Mouse (Mus musculus) stomach, postnatal 0 days (tissue): ENCODE data around the gene Elmo1. TPM values are rescaled to one million over a fixed set of nuclear protein-coding genes. Genes with fewer than 3 reads are reported as not detected.

ENCODE experiments used
- ATAC-seq: fragments of 200-750 bp; cut with Nextera tagmentation; 2 replicates; pipeline ENCODE4 v1.8.0; 2017; ENCODE audit not compliant: low FRiP score, low TSS enrichment
- DNase-seq: peaks from one replicate; pipeline ENCODE4 v3.0.0-alpha.2; 2016; ENCODE audit warnings: low spot score
- H3K27ac ChIP-seq: fragments of 300-500 bp; sonication (generic); replicated peaks from 2 replicates; pipeline ENCODE4 v1.5.1; 2014; ENCODE audit warnings: mild to moderate bottlenecking, control low read depth
- H3K27me3 ChIP-seq: fragments of 300-500 bp; sonication (generic); 2 replicates; pipeline ENCODE4 v1.6.1; 2014; ENCODE audit warnings: low read length; ENCODE audit not compliant: control insufficient read depth, insufficient read depth
- H3K36me3 ChIP-seq: fragments of 300-500 bp; sonication (generic); 2 replicates; pipeline ENCODE4 v1.6.1; 2014; ENCODE audit warnings: low read length, mixed read lengths; ENCODE audit not compliant: control insufficient read depth, insufficient read depth
- H3K4me1 ChIP-seq: fragments of 300-500 bp; sonication (generic); replicated peaks from 2 replicates; pipeline ENCODE4 v1.6.1; 2014; ENCODE audit warnings: antibody characterized with exemption; ENCODE audit not compliant: control insufficient read depth, insufficient read depth
- H3K4me2 ChIP-seq: fragments of 300-500 bp; sonication (generic); replicated peaks from 2 replicates; pipeline ENCODE4 v1.6.1; 2014; ENCODE audit warnings: low read depth, mild to moderate bottlenecking, control low read depth, moderate library complexity
- H3K4me3 ChIP-seq: fragments of 300-500 bp; sonication (generic); 2 replicates; pipeline ENCODE4 v1.5.1; 2014; ENCODE audit warnings: low read depth, low read length, control low read depth
- H3K9ac ChIP-seq: fragments of 300-500 bp; sonication (generic); 2 replicates; pipeline ENCODE4 v1.6.1; 2014; ENCODE audit warnings: mild to moderate bottlenecking, low read length, control low read depth, mixed read lengths
- H3K9me3 ChIP-seq: fragments of 300-500 bp; sonication (generic); 2 replicates; pipeline ENCODE4 v1.6.1; 2016; ENCODE audit warnings: low read length; ENCODE audit not compliant: control insufficient read depth
- CTCF ChIP-seq: IDR thresholded peaks from 2 replicates; pipeline ENCODE4 v1.5.1; 2016; ENCODE audit warnings: antibody characterized with exemption, low read depth, mild to moderate bottlenecking, moderate library complexity
- EP300 ChIP-seq: optimal IDR thresholded peaks from 2 replicates; pipeline ENCODE3; 2016; ENCODE audit warnings: antibody characterized with exemption
- WGBS: fragments of 180-500 bp; shearing (Covaris S2); extraction: QIAGEN DNeasy Blood & Tissue Kit; methylation state at CpG from one replicate; pipeline ENCODE4 v1.1.7; 2014; 5-methylcytosine and 5-hydroxymethylcytosine counted together
- polyA plus RNA-seq: library from polyadenylated mRNA; unstranded; fragments of >200 nt; fragmentation: Nextera tagmentation; extraction: Ambion mirVana; gene quantifications from 2 replicates; pipeline ENCODE4 v1.2.1, GENCODE M21; 2015

Gene Elmo1
- polyA plus RNA-seq, 1 experiment from 2014 or later: 5.0 TPM

GRCm38 (mm10) chr13:20217453-20218090 lies 127.2 kb downstream of the Elmo1 start:
- H3K4me2 ChIP-seq: no peak overlapping the region
- no peaks in the 10 kb centered on the region for H3K27me3 ChIP-seq
- peak overlapping the region; percentile 45; the same call in 1 of the 2 replicates for H3K27ac ChIP-seq
- H3K36me3 ChIP-seq: no peaks in the 10 kb centered on the region
- no peaks in the 10 kb centered on the region for H3K4me1 ChIP-seq
- no peaks in the 10 kb centered on the region for H3K9me3 ChIP-seq
- no peak for TF ChIP-seq CTCF
- no peak for TF ChIP-seq EP300
- ATAC-seq: peak; percentile 38; the same call in 1 of the 2 replicates
- 29% methylated on average over 4 of the region's 4 CpGs for WGBS
- no peak overlapping the region for H3K9ac ChIP-seq
- DNase-seq: no peak
- H3K4me3 ChIP-seq: no peak overlapping the region

GRCm38 (mm10) chr13:20218126-20218525 lies 127.7 kb downstream of the Elmo1 start:
- no peak overlapping the region for H3K4me2 ChIP-seq
- H3K27me3 ChIP-seq: no peaks in the 10 kb centered on the region
- no peak overlapping the region for H3K4me3 ChIP-seq
- ATAC-seq (no peak), DNase-seq (no peak)
- H3K9ac ChIP-seq: no peak overlapping the region
- 41% methylated on average over 4 of the region's 4 CpGs for WGBS
- H3K4me1 ChIP-seq: no peaks in the 10 kb centered on the region
- peak overlapping the region; percentile 45; the same call in 1 of the 2 replicates for H3K27ac ChIP-seq
- no peaks in the 10 kb centered on the region for H3K36me3 ChIP-seq
- no peak for TF ChIP-seq CTCF
- TF ChIP-seq EP300: no peak
- no peaks in the 10 kb centered on the region for H3K9me3 ChIP-seq

- Histone ChIP-seq H3K9ac (no peak overlapping the region), H3K36me3 (no peaks in the 10 kb centered on the region), H3K4me2 (no peak overlapping the region), H3K4me3 (no peak overlapping the region), H3K27me3 (no peaks in the 10 kb centered on the region), H3K9me3 (no peaks in the 10 kb centered on the region), H3K27ac (no peak overlapping the region), H3K4me1 (no peaks in the 10 kb centered on the region)
- ATAC-seq (no peak), DNase-seq (no peak)
- TF ChIP-seq CTCF (no peak), EP300 (no peak)
Observed at GRCm38 (mm10) chr13:20220414-20220813, 130.0 kb downstream of the Elmo1 start.

- Histone ChIP-seq H3K4me1 (no peaks in the 10 kb centered on the region), H3K4me2 (no peak overlapping the region), H3K27me3 (no peaks in the 10 kb centered on the region), H3K9ac (no peak overlapping the region), H3K36me3 (no peaks in the 10 kb centered on the region), H3K4me3 (no peak overlapping the region), H3K27ac (no peak overlapping the region), H3K9me3 (no peaks in the 10 kb centered on the region)
- ATAC-seq (no peak), DNase-seq (no peak)
- no peak for TF ChIP-seq CTCF
- TF ChIP-seq EP300: no peak
- 62% methylated on average over 11 of the region's 11 CpGs for WGBS
Observed at GRCm38 (mm10) chr13:20227923-20228705, 137.7 kb downstream of the Elmo1 start.

GRCm38 (mm10) chr13:20231837-20232728 lies 141.7 kb downstream of the Elmo1 start:
- Histone ChIP-seq H3K9ac (no peak overlapping the region), H3K27me3 (no peaks in the 10 kb centered on the region), H3K4me3 (no peak overlapping the region), H3K36me3 (no peaks in the 10 kb centered on the region), H3K4me1 (no peaks in the 10 kb centered on the region), H3K9me3 (no peaks in the 10 kb centered on the region), H3K27ac (no peak overlapping the region), H3K4me2 (no peak overlapping the region)
- DNase-seq (peak; percentile 37), ATAC-seq (peak; percentile 32; the same call in 1 of the 2 replicates)
- TF ChIP-seq EP300 (no peak), CTCF (no peak)
- WGBS: 48% methylated on average over 11 of the region's 11 CpGs
